Mouse (Mus musculus): ENCODE results near the gene Ano6. TPM values are rescaled to one million over a fixed set of nuclear protein-coding genes. Genes with fewer than 3 reads are reported as not detected.

The Ano6 gene
- polyA plus RNA-seq, 1 experiment from 2014 or later, result 46.4 TPM

DNA sequence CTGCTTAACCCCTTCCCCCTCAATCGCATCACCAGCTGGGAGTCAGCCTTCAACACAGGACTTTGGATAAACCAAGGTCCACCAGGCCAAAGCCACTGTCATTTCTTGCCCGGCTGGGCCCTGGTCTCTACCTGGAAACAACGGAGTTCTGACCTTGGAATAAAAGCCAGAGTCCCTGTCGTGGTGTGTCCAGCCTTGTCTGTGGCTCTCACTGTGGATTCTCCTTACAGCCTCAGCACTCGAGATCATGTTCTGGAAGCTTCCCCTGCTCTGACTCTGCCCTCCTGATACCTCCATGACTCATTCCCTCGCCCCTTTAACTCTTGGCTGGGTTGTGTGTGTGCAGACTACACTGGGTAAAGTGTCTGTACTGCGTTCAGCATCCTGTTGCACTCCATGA is 180.0 kb downstream of the Ano6 start:
- H3K27ac ChIP-seq (ENCODE audit: low read length), result no peak overlapping the region
- H3K9ac ChIP-seq (replicated peaks; ENCODE audit: low read depth, low read length), result no peak overlapping the region
- peaks cover 13% of the 10 kb centered on the region; the same call in 1 of the 2 replicates for H3K36me3 ChIP-seq (ENCODE audit: control insufficient read depth, insufficient read depth, low read length)
- H3K4me3 ChIP-seq (ENCODE audit: low read depth, low read length), result no peak overlapping the region
- ATAC-seq (ENCODE audit: insufficient number of reproducible peaks, insufficient read depth, low FRiP score, low read depth), result no peak
- H3K4me2 ChIP-seq (replicated peaks; ENCODE audit: low read depth, low read length), result no peak overlapping the region
- H3K9me3 ChIP-seq (ENCODE audit: control insufficient read depth, low read depth, low read length), result no peaks in the 10 kb centered on the region
- no peaks in the 10 kb centered on the region for H3K27me3 ChIP-seq (ENCODE audit: control insufficient read depth, insufficient read depth, low read length)
- WGBS, result 92% methylated on average over 7 of the region's 7 CpGs
- H3K4me1 ChIP-seq (ENCODE audit: control insufficient read depth, insufficient read depth, low read length), result no peaks in the 10 kb centered on the region

DNA sequence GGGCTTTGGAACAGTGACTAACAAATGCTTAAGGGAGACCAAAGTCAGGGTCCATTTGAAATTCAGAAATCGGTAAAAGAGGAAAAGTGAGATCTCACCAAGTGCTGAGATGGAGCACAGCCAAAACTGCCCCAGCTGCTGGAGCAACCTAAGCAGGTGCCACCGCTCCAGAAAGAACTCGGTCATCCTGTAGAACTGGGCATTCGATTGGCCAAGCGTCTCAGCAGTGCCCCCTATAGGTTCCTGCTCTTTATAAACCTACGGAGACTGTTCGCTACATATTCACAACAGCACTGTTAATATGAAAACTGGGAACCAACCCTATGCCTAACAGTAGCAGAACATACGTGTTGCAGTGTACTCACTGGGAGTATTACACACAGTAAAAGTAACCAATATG is 180.7 kb downstream of the Ano6 start:
- no peak overlapping the region for H3K27ac ChIP-seq (ENCODE audit: low read length)
- no peak overlapping the region for H3K4me2 ChIP-seq (replicated peaks; ENCODE audit: low read depth, low read length)
- peaks cover 13% of the 10 kb centered on the region; the same call in 1 of the 2 replicates for H3K36me3 ChIP-seq (ENCODE audit: control insufficient read depth, insufficient read depth, low read length)
- H3K9me3 ChIP-seq (ENCODE audit: control insufficient read depth, low read depth, low read length), result no peaks in the 10 kb centered on the region
- no peak overlapping the region for H3K9ac ChIP-seq (replicated peaks; ENCODE audit: low read depth, low read length)
- no peaks in the 10 kb centered on the region for H3K4me1 ChIP-seq (ENCODE audit: control insufficient read depth, insufficient read depth, low read length)
- 93% methylated on average over 8 of the region's 8 CpGs for WGBS
- no peaks in the 10 kb centered on the region for H3K27me3 ChIP-seq (ENCODE audit: control insufficient read depth, insufficient read depth, low read length)
- ATAC-seq (ENCODE audit: insufficient number of reproducible peaks, insufficient read depth, low FRiP score, low read depth), result no peak
- no peak overlapping the region for H3K4me3 ChIP-seq (ENCODE audit: low read depth, low read length)

DNA sequence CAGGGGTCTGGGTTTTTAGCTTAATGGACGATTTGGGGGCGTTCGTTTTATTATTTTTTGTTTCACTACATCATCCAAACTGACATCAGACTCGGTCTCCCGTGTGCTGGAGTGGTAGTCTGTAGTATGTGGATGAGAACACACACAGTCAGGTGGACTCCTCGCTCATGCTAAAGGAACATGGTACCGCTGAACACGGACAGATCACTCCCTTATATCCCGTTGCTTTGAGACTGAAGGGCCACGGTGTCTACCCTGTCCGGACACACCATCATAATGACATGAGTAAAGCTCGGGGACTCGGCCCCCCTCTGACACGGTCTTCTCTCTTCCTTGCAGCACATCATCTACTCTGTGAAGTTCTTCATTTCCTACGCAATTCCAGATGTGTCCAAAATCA is 181.5 kb downstream of the Ano6 start:
- H3K4me3 ChIP-seq (ENCODE audit: low read depth, low read length), result no peak overlapping the region
- no peak for ATAC-seq (ENCODE audit: insufficient number of reproducible peaks, insufficient read depth, low FRiP score, low read depth)
- no peak overlapping the region for H3K27ac ChIP-seq (ENCODE audit: low read length)
- H3K36me3 ChIP-seq (ENCODE audit: control insufficient read depth, insufficient read depth, low read length), result peaks cover 13% of the 10 kb centered on the region; the same call in 1 of the 2 replicates
- H3K4me2 ChIP-seq (replicated peaks; ENCODE audit: low read depth, low read length), result no peak overlapping the region
- H3K27me3 ChIP-seq (ENCODE audit: control insufficient read depth, insufficient read depth, low read length), result no peaks in the 10 kb centered on the region
- 94% methylated on average over 15 of the region's 15 CpGs for WGBS
- H3K4me1 ChIP-seq (ENCODE audit: control insufficient read depth, insufficient read depth, low read length), result no peaks in the 10 kb centered on the region
- H3K9ac ChIP-seq (replicated peaks; ENCODE audit: low read depth, low read length), result no peak overlapping the region
- H3K9me3 ChIP-seq (ENCODE audit: control insufficient read depth, low read depth, low read length), result no peaks in the 10 kb centered on the region

DNA sequence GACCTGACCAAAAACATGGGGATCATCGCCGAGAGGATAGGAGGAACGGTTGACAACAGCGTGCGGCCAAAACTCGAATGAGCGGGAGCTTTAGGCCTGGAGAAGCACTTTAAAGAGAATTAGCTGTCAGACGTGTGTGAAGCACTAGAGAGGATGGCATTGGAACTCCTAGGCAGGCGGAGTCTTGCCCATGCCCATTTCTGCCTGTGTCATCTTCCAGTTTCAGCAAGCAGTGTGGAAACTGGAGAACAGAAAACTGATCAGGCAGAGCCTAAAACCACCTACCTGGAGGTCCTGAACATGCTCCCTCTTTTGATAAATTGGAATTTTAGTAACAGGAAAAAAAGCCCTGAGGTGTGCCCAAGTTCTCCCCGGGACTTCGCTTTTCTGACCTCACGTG is 182.0 kb downstream of the Ano6 start:
- Histone ChIP-seq H3K4me2 (replicated peaks; ENCODE audit: low read depth, low read length) (no peak overlapping the region), H3K36me3 (ENCODE audit: control insufficient read depth, insufficient read depth, low read length) (peaks cover 13% of the 10 kb centered on the region; the same call in 1 of the 2 replicates), H3K4me3 (ENCODE audit: low read depth, low read length) (no peak overlapping the region), H3K27ac (ENCODE audit: low read length) (no peak overlapping the region), H3K27me3 (ENCODE audit: control insufficient read depth, insufficient read depth, low read length) (no peaks in the 10 kb centered on the region), H3K4me1 (ENCODE audit: control insufficient read depth, insufficient read depth, low read length) (no peaks in the 10 kb centered on the region), H3K9ac (replicated peaks; ENCODE audit: low read depth, low read length) (no peak overlapping the region), H3K9me3 (ENCODE audit: control insufficient read depth, low read depth, low read length) (no peaks in the 10 kb centered on the region)
- WGBS, result 94% methylated on average over 12 of the region's 12 CpGs
- ATAC-seq (ENCODE audit: insufficient number of reproducible peaks, insufficient read depth, low FRiP score, low read depth), result no peak

DNA sequence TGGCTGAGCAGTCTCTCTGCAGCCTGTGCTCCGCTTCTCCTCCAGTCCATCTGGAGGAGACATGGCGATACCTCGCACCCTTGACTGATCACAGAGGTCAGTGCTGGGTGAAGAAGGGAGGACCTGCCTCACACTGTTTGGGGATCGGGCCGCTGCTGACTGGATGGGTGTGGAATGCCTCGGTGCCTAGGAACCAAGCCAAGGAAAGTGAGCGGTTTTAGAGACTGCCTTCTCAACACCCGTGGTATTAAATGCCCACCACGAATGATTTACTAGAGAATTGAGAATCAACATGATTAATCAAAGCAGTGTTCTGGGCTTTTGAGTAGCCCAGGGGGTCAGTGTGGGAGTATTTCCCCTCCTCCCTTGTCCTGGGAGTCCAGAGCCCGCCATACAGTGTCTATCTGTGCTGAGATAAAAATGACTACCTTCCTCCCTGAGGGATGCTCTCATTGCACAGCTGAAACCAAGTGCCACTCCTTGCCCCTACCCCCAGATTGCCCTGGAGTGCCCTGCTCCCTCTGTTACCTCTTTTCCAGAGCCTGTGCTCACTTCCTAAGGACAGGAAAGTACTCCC is 183.5 kb downstream of the Ano6 start:
- WGBS, result 62% methylated on average over 10 of the region's 10 CpGs
- Histone ChIP-seq H3K27ac (ENCODE audit: low read length) (no peak overlapping the region), H3K9ac (replicated peaks; ENCODE audit: low read depth, low read length) (no peak overlapping the region), H3K9me3 (ENCODE audit: control insufficient read depth, low read depth, low read length) (no peaks in the 10 kb centered on the region), H3K4me3 (ENCODE audit: low read depth, low read length) (no peak overlapping the region), H3K27me3 (ENCODE audit: control insufficient read depth, insufficient read depth, low read length) (no peaks in the 10 kb centered on the region), H3K4me1 (ENCODE audit: control insufficient read depth, insufficient read depth, low read length) (no peaks in the 10 kb centered on the region), H3K36me3 (ENCODE audit: control insufficient read depth, insufficient read depth, low read length) (peaks cover 12% of the 10 kb centered on the region; the same call in 1 of the 2 replicates), H3K4me2 (replicated peaks; ENCODE audit: low read depth, low read length) (no peak overlapping the region)
- no peak for ATAC-seq (ENCODE audit: insufficient number of reproducible peaks, insufficient read depth, low FRiP score, low read depth)

DNA sequence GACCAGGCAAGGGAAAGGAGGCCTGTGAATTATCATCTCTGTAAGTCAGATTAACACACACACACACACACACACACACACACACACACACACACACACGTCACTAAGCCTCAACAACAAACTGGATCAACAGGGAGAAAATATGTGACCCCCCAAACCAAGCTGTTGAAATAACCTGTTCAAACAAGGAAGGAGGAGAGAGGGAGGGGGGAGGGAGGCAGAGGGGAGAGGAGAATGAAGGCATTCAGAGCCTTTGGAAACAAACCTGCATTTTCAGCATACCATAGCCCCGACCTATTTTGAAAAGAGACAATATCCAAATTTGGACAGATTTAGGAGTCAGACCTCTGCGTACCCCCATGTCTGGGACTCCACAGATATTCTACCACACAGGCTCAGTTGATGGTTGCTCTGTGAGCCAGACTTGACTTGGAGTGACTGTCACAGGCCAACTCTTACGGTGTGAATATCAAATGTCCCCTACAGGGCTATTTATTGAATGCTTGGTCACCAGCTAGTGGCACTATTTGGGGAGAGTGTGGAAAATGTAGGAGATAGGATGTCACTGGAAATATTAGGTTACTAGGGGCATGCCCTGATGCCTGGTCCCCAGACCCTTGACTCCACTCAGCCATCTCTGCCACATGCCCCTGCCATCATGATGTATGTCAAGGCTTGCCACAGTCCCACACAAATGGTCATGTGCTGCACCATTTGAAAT is 185.7 kb downstream of the Ano6 start:
- no peak overlapping the region for H3K9ac ChIP-seq (replicated peaks; ENCODE audit: low read depth, low read length)
- no peaks in the 10 kb centered on the region; the same call in 1 of the 2 replicates for H3K36me3 ChIP-seq (ENCODE audit: control insufficient read depth, insufficient read depth, low read length)
- no peak for ATAC-seq (ENCODE audit: insufficient number of reproducible peaks, insufficient read depth, low FRiP score, low read depth)
- WGBS, result 44% methylated on average over 4 of the region's 4 CpGs
- H3K4me3 ChIP-seq (ENCODE audit: low read depth, low read length), result no peak overlapping the region
- no peak overlapping the region for H3K27ac ChIP-seq (ENCODE audit: low read length)
- H3K4me1 ChIP-seq (ENCODE audit: control insufficient read depth, insufficient read depth, low read length), result no peaks in the 10 kb centered on the region
- H3K9me3 ChIP-seq (ENCODE audit: control insufficient read depth, low read depth, low read length), result no peaks in the 10 kb centered on the region
- no peaks in the 10 kb centered on the region for H3K27me3 ChIP-seq (ENCODE audit: control insufficient read depth, insufficient read depth, low read length)
- no peak overlapping the region for H3K4me2 ChIP-seq (replicated peaks; ENCODE audit: low read depth, low read length)

DNA sequence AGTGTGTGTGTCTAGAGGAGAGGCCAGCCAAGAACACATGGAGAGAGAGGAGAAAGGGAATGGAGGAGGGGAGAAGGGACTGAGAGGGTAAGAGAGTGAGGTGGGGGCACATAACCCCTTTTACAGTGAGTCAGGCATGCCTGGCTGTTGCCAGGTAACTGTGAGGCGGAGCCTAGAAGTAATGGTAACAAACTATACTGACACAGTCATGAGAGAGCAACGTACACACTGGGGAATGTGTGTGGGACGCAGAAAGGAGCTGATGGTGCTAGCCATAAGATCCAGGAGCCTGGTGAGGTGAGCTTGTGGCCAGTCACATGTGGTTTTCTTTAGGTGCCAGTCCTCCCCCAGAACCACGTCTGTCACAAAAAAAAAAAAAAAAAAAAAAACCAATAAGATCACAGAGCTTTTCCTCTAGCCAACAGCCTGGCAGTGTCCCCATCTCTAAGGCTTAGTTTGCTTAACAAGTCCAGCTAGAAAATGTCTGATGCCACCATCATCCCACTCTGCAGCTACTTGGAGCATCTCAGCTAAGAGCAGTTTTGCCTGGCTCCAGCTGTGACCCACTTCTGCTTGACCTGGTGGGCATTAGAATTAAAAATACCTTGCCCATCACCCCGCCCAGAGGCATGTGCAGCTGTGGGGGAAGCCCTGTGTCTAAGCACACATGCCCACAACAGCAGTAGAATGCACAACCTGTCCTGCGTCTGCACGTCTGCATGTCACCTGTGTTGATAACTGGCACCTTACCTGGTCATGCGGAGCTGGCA is 186.7 kb downstream of the Ano6 start:
- H3K4me2 ChIP-seq (replicated peaks; ENCODE audit: low read depth, low read length), result no peak overlapping the region
- H3K27me3 ChIP-seq (ENCODE audit: control insufficient read depth, insufficient read depth, low read length), result no peaks in the 10 kb centered on the region
- no peaks in the 10 kb centered on the region; the same call in 1 of the 2 replicates for H3K36me3 ChIP-seq (ENCODE audit: control insufficient read depth, insufficient read depth, low read length)
- H3K9ac ChIP-seq (replicated peaks; ENCODE audit: low read depth, low read length), result no peak overlapping the region
- H3K4me1 ChIP-seq (ENCODE audit: control insufficient read depth, insufficient read depth, low read length), result no peaks in the 10 kb centered on the region
- no peaks in the 10 kb centered on the region for H3K9me3 ChIP-seq (ENCODE audit: control insufficient read depth, low read depth, low read length)
- WGBS, result 62% methylated on average over 8 of the region's 8 CpGs
- no peak overlapping the region for H3K27ac ChIP-seq (ENCODE audit: low read length)
- ATAC-seq (ENCODE audit: insufficient number of reproducible peaks, insufficient read depth, low FRiP score, low read depth), result no peak
- H3K4me3 ChIP-seq (ENCODE audit: low read depth, low read length), result no peak overlapping the region

DNA sequence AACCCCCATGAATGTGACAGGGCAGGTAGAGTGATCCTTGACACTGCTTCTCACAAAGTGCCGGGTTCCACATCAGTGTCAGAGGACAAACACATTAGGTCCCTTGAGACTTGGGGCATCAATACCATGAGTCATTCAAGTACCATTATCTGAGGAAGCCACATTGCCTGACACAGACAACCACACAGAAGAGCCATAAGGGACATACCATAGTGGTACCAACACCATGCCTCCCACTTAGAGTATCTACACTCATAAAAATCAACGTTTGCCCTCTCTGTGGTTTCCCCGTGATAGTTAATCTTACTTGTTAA is 187.3 kb downstream of the Ano6 start:
- no peaks in the 10 kb centered on the region for H3K27me3 ChIP-seq (ENCODE audit: control insufficient read depth, insufficient read depth, low read length)
- WGBS, result 78% methylated on average over 3 of the region's 3 CpGs
- H3K36me3 ChIP-seq (ENCODE audit: control insufficient read depth, insufficient read depth, low read length), result no peaks in the 10 kb centered on the region
- H3K27ac ChIP-seq (ENCODE audit: low read length), result no peak overlapping the region
- no peak overlapping the region for H3K4me2 ChIP-seq (replicated peaks; ENCODE audit: low read depth, low read length)
- no peak for ATAC-seq (ENCODE audit: insufficient number of reproducible peaks, insufficient read depth, low FRiP score, low read depth)
- no peaks in the 10 kb centered on the region for H3K9me3 ChIP-seq (ENCODE audit: control insufficient read depth, low read depth, low read length)
- H3K4me3 ChIP-seq (ENCODE audit: low read depth, low read length), result no peak overlapping the region
- no peaks in the 10 kb centered on the region for H3K4me1 ChIP-seq (ENCODE audit: control insufficient read depth, insufficient read depth, low read length)
- H3K9ac ChIP-seq (replicated peaks; ENCODE audit: low read depth, low read length), result no peak overlapping the region

All from stomach, embryonic 14.5 days (tissue).